Mouse (Mus musculus): ENCODE measurements around the gene Zfp780b.
"Not testable (repeated sequence)": the region's sequence is repeated elsewhere in the genome, so short reads cannot be mapped to it uniquely, and the experiment has no call there.

The Zfp780b gene

DNA sequence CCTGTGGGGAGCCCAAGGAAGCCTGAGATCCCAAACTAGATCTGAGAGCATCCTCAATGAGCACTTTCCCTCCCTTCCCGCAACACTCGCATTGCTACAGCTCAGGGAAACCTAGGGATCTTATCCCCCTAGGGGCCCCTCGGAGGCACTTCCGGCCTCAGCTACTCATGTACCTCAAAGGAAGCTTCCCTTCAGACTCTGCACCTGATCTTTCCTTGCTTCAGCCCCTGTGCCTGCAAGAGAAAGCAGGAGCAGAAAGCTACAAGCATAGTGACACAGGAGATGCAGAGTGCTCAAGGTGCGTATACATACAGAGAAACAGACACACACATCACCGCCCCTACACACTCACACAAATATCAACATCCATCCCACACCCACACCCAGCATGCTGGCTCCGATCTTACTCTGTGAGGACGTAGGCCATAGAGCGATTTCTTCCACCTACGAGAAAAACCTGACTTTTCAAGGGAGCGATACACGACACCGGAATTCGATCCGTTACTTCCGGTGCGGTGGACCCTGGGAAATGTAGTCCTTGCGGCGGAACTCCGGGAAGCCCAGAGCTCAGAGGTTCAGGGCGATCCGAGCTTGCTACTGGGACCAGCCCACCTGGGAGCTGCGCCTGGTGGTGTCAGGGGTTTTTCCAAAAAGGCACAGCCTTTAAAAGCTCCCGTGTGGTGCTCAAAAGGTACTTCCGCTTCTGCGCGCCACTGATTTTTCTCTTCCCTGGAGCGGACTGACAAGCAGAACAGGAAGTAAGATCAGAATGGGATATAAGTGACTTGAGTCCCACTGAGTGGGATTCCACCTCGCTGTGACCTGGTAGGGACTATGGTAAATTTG, at the start of gene Zfp780b:
Gene Zfp780b, minus strand, starts transcription at position 489 of the 846 bp plus-strand sequence.
- peak; percentile 65 for DNase-seq

DNA sequence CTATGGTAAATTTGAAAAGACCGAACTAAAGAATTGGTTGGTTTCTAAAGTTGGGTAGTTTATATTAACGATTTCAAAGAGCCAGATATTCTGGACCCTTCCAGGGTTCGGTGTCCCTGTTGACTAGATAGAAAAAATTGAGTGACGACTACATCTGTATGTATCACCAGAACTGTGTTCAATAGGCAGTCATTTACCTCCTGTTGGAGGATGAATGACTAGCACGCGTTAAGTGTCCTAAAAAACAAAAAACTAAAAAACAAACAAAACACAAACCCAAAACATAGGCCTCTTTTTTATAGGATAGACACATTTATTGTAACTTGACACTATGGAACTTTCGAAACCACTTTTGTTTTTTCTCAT, 35.5 kb upstream of the Zfp780b start:
- DNase-seq = no peak

DNA sequence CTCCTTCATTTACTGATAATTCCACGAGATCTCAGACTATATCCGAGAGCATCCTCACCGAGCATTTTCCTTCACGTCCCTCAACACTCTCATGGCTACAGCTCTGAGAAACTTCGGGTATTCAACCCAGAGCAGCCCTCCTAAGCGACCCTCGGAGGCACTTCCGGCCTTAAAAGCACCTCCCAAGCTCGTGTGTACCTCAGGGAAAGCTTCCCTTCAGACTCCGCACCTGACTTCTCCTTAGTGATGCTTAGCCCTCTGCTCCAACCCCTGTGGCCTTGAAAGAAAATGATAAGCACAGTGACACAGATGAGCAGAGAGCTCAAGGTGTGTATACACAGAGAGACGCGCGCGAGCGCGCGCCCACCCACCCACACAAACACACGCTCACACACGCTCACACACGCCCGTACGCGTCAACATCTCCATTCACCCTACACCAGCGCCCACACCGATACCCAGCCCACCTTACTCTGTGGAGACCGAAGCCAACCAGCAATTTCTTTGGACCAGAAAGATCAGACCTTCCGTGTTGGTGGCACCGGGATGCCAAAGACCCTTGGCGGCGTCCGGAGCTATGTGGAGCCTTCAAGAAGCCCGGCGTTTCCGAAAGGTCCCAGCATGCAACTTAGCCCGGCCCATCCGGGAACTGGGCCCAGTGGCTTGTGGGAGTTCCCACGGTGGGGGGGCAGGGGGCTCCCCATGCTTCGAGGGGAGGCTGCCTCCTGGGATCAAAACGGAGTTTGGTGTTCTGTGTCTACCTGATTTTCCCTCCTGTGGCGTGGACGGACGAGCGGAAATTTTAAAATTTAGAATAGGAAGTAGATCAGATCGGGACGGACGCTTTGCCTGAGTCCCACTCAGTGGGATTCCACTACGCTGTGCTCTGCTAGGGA, 34.8 kb upstream of the Zfp780b start, which contains the start of gene Zfp850:
Gene Zfp850, minus strand, starts transcription at position 567 of the 896 bp plus-strand sequence.
- peak; percentile 80 for DNase-seq

DNA sequence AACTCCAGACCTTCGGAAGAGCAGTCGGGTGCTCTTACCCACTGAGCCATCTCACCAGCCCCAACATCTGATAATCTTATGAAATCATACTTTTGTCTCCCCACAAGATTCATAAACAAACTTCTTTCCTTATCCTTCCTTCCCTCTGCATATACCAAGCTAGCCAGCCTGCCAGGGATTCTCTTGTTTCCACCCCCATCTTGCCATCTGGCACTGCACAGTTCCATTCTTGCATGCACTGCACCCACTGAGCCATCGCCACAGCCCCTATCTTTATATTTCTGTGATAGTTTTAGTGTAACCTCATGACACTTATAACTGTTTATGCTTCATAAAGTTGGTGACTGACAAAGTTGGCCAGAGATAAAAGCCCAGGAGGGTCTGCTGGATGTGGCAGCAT, 31.3 kb upstream of the Zfp780b start:
- DNase-seq = no peak

DNA sequence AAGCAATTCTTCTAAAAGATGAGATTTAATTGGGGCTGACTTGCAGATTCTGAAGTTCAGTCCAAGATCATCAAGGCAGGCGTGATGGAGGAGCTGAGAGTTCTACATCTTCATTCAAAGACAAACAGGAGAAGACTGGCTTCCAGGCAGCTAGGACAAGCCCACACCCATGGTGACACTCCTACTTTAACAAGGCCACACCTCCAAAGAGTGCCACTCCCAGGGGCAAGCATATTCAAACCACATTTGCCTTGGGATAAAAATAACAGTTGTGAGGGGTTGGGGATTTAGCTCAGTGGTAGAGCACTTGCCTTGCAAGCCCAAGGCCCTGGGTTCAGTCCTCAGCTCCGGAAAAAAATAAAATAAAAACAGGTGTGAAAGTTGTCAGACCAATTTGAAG, 3.2 kb upstream of the Zfp780b start:
- DNase-seq = no peak

DNA sequence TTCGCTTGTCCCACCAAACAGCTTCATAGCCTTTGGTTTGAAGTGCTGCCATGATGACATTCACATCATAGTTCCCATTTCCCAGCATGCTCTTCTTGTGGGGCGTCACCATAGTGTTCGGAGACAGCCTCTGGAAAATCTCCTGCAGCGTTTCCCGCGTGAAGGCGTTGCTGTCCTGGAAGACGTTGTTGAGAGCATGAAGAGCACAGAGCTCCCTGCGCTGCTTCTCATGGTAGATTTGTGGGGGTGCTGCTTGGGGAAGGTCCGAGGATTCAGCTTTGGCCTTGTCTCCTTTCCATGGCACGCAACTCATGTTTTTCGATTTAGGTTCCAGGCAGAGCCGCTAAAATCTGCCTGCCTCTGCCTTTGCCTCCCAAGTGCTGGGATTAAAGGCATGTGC, 29.5 kb downstream of the Zfp780b start:
- DNase-seq = not testable (repeated sequence)

DNA sequence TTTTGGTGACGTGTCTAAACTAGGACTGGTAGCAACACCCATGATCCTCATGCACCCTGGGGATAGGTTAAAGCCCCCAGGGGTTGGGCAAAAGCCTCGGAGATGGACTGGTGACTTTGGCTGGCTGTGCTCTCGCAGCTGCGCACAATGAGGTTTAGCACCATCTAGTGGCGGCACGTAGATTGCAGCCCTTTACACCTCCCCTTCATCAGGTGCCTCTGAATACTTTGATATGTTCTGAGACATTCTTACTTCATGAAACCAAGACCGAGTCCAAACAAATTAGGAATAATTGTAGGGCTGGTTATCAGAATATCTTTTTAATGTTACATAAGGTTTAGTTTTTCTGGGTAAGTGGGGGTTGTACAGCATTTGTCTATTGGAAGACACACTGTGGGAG, 37.1 kb downstream of the Zfp780b start:
- DNase-seq = peak; percentile 16

DNA sequence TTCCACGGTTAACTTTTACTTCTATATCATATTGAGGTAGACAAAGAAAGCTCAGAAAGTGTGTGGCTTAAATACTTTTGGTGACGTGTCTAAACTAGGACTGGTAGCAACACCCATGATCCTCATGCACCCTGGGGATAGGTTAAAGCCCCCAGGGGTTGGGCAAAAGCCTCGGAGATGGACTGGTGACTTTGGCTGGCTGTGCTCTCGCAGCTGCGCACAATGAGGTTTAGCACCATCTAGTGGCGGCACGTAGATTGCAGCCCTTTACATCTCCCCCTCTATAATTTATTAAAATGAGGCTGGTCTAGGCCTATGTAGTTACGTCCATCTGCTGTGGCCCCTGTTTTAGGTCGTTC, 45.2 kb downstream of the Zfp780b start:
- DNase-seq = not testable (repeated sequence)

DNA sequence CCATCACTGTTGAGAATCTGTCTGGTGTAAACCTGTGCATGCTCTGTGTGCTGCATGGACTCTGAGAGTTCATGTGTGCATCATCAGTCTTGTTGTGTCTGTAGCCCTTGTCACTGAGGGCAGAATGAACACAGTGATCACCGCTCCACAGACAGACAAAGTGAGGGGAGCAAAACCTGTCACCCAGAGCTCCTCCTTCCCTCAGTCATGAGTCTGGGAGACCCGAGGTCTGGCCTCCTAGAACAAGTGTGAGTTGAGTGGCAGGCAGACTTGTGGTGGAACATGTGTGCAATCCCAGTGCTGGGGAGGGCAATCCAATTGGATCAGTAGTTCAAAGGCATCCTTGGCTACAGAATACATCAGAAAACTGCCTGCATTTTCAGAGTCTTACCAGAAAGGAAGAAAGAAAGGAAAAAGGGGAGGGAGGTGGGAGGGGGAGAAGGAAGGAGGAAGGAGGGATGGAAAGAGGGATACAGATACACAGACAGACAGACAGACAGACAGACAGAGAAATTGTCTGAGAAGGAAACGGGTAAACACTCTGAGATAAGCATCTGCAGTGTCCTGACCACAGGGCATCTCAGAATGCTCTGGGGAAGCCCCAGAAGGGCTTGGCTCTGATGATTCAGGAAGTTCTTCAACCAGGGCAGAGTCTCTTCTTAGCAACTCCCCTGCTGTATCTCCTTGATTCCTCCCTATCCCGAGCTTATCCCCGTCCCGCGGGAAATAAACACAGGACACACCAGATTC, 45.7 kb downstream of the Zfp780b start:
- DNase-seq = no peak

DNA sequence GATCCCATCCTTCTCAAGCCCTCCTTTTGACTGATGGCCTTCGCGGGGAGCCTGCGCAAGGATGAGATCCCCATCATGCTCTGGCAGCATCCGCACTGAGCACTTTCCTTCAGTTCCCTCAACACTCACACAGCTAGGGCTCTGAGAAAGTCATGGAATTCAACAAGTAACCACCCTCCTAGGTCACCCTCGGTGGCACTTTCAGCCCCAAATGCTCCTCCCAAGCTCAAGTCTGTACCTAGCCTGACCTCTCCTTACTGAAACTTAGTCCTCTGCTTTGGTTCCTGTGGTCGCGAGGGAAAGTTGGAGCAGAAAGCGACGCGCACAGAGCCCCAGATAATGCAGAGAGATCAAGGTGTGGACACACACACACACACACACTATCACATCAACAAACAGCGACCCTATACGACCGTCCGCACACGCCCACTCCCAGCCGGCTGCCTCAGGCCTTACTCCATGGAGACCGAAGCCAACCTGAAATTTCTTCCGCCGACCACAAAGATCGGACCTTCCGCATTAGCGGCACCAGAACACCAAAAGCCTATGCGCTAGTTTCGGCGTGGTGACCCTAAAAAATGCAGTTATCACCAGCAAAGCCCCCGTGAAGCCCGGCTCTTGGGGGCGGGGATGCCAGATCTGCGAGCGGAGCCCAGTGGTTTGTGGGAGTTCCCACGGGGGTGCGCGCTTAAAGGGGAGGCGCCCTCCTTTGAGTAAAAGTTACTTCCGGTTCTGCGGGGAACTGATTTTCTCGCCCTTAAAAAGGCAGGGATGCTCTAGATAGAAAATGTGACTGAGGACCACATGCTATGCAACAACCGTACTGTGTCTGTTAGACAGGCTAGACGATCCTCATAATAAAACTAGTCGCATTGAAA, 49.9 kb downstream of the Zfp780b start, which contains the start of gene Zfp974:
Gene Zfp974, minus strand, starts transcription at position 643 of the 878 bp plus-strand sequence.
- DNase-seq = peak; percentile 72

DNA sequence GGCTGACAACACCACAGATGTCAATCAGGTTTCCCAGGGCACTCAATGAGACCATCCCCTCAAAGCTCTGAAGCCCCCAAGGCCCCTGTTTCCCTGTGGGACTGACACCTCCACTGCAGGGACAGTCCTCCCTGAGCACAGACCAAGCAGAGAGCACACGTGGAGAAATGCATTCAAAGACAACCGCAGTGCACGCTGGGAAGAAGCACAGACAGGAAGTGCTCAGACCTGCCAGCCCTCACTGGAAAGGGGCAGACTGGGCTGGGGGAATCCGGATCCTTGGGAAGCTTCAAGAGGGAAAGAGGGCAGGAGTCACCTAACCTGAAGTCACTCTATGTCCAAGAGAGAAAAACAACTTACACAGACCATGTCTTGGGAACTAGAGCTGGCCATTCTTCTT, 51.9 kb downstream of the Zfp780b start:
- not testable (repeated sequence) for DNase-seq

DNA sequence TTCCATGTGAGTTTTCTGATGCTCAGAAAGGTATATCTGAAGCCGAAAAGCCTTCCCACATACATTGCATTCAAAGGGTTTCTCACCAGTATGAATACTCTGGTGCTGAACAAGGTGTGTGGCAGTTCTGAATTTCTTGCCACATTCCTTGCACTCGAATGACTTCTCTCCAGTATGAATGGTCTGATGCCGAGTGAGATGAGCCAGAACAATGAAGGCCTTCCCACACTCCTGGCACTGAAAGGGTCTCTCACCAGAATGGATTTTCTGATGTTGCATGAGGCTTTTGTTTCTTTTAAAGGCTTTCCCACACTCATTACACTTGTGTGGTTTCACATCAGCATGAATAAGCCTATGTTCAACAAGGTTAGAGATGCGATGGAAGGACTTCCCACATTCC, 68.0 kb downstream of the Zfp780b start:
- DNase-seq = not testable (repeated sequence)
